Comparison of ENCODE assay signal across 7 mouse cellular contexts in genomic region chr2:132689569-132690231, GRCm38 (mm10). TPM values are rescaled to one million over a fixed set of nuclear protein-coding genes. Genes with fewer than 3 reads are reported as not detected.
A peak's percentile ranks its signal among the peaks of the same experiment; 100 is the strongest.
DNase-seq lines count a peak whose midpoint lies in the region; TF ChIP-seq lines count a peak whose summit lies in the region.

No protein-coding gene starts in this region.

- H3K36me3 ChIP-seq in spleen, adult 2 months (ENCODE audit: control insufficient read depth, insufficient read depth, low read length) = no peaks in the 10 kb centered on the region; the same call in 1 of the 2 replicates

- no peak overlapping the region for H3K4me3 ChIP-seq in spleen, adult 2 months (ENCODE audit: extremely low read depth, insufficient read depth, insufficient read length)

- peak overlapping the region; percentile 48 for H3K27ac ChIP-seq in spleen, adult 2 months (ENCODE audit: insufficient read depth, low read length)

- peak; percentile 36 for DNase-seq in ovary, postnatal 36 days (ENCODE audit: low spot score)
- no peak for DNase-seq in ovary, postnatal 10 days (ENCODE audit: low spot score)
- peak; percentile 57 for DNase-seq in cerebellum, adult 11-12 months
- DNase-seq in heart, adult 9 months (ENCODE audit: low spot score in 2 of 2) = peak; percentile 81 to 82
- DNase-seq in left cerebral cortex, postnatal 14 days (ENCODE audit: low spot score in 2 of 2) = peak; percentile 73 to 89
- DNase-seq in spleen, adult 2 months (ENCODE audit: low read depth in 1 of 2, low spot score in 2 of 2) = no peak
- no peak for DNase-seq in urinary bladder, adult 18-20 months (ENCODE audit: low spot score in 2 of 2)

- WGBS in spleen, adult 2 months = 81% methylated on average over 15 of the region's 15 CpGs

- H3K4me1 ChIP-seq in spleen, adult 2 months (ENCODE audit: control insufficient read depth, insufficient read depth, insufficient read length) = peaks cover 4% of the 10 kb centered on the region

- no peaks in the 10 kb centered on the region for H3K27me3 ChIP-seq in spleen, adult 2 months (ENCODE audit: control insufficient read depth, insufficient read depth, low read length)

- TF ChIP-seq POLR2A in spleen, adult 2 months (IDR thresholded peaks at IDR 0.05; ENCODE audit: low read depth, low read length) = no peak

- intact Hi-C loops in left cerebral cortex, postnatal 14 days (cut with DNase I) = loop anchor here (2.0 to 5.0 kb wide), 2 partner anchors 83 to 112 kb away; no protein-coding TSS in a partner anchor

- no peak for TF ChIP-seq CTCF in spleen, adult 2 months (IDR thresholded peaks at IDR 0.05; ENCODE audit: extremely low read depth, insufficient read depth, insufficient read length, insufficient replicate concordance)

RNA-seq across cellular contexts. Expression of gene Shld1, which starts 3.0 kb away (rescaled TPM):
- 1 to 10 TPM; 7.3 to 9.8 TPM for total RNA-seq in left cerebral cortex, postnatal 14 days (2021)
- polyA plus RNA-seq in spleen, adult 2 months (2012; rRNA removed) = 12.7 TPM in 2 replicates

Comparison
In these comparisons a context has a peak if more than half of its experiments do, and no peak if none do; other contexts are left out.
1. DNase-seq: peak in ovary, postnatal 36 days (single experiment), cerebellum, adult 11-12 months (single experiment), heart, adult 9 months (2 of 2) and left cerebral cortex, postnatal 14 days (2 of 2); none in ovary, postnatal 10 days (single experiment), spleen, adult 2 months (0 of 2) and urinary bladder, adult 18-20 months (0 of 2).